Mouse (Mus musculus) adrenal gland, postnatal 36 days (tissue): ENCODE data around the gene Ola1. TPM values are rescaled to one million over a fixed set of nuclear protein-coding genes. Genes with fewer than 3 reads are reported as not detected.

ENCODE experiments used
- DNase-seq, 2 experiments: peaks; one replicate each; pipeline ENCODE4 v3.0.0; 2021; ENCODE audit warnings: mixed read lengths in 1 of 2
- total RNA-seq, 2 experiments: library from RNA; stranded (reverse); gene quantifications; 2 replicates each; pipeline ENCODE4 v1.2.3; 2021

The Ola1 gene
- total RNA-seq, 2 experiments from 2014 or later: 52.4 to 57.9 TPM

DNA sequence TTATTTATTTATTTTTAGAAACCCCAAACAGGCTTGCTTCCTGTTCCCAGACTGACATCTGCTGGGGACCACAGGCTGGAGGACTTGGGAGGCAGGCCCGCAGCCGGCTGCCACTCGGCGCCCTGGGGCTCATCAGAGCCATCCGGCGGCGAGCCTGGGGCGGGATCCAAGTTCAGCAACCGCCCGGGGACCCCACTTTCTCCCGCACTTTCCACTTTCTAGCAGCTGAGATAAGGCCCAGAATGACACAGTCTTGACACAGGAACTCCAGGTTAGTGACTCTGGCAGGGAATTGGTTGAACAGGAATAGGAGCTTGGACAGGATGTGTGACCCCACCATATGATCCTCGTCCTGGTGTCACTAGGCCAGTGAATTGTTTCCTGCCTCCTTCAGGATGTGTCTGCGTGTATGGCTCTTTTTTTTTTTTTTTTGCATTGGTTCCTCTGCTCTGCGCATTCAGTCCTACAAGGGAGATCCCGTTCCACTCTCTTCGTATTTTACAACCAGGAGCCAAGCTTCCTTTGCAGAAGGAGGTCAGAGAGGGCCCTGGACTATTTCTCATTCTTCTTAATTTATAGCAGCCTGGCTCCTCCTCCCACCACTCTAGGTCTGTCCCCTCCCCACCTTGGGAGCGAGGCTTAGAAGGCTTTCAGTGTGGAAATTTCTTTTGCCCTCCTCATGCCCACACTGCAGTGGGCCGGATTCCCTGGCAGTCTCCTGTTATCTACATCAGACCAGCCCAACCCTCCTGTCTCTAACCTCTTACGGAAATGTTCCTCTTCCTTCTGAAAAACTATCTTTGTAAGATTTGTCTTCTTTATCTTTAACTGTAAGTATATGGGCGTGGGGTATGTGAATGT, 152.2 kb downstream of the Ola1 start:
- DNase-seq: peak in 1 of 2 experiments; percentile 17

DNA sequence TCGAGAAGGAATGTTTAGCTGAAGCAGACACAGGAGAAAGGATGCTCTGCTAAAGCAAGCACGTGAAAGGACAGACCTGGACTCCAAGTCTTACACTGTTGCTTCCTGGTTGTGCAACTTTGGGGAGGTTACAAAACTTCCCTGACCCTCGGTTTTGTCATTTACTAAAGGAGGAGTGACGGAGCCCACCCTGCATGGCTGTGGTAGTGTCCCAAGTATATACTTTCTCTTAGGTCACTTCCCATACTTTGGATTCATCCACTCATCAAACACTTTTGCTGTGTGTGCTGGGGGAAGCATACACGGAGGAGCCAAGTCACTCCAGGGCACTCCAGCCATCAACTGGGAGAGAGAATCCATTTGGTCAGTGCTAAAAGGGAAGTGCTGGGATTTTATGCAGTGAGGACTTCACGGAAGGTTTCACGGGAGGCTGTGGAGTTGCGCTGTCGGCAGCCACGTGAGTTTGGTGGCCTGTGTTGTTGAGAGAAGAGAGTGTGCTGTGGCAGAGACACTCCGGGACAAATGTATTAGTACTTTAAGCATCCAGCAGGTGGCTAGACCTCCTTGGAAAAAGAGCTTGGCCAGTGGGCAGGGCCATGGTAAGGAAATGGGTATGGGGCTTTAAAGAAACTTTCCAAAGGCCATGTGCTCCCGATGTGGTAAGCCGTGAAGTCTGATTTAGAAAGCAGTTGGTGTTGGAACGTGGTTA, 154.7 kb downstream of the Ola1 start:
- no peak for DNase-seq

DNA sequence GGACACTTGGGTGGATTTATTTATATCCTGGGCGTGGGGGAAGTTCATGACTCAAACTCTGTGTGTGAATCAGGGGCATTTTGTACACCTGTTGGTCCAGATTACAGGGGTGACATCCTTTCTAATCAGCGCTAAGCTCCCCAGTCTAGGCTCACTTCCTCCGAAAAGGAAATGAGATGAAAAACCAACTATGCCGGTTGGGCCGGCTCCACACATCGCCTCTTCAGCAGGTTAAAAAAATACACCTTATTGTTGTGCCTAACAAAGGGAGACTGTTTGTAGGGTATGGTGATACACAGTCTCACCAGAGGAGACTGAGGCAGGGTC, 158.5 kb downstream of the Ola1 start:
- DNase-seq: no peak

DNA sequence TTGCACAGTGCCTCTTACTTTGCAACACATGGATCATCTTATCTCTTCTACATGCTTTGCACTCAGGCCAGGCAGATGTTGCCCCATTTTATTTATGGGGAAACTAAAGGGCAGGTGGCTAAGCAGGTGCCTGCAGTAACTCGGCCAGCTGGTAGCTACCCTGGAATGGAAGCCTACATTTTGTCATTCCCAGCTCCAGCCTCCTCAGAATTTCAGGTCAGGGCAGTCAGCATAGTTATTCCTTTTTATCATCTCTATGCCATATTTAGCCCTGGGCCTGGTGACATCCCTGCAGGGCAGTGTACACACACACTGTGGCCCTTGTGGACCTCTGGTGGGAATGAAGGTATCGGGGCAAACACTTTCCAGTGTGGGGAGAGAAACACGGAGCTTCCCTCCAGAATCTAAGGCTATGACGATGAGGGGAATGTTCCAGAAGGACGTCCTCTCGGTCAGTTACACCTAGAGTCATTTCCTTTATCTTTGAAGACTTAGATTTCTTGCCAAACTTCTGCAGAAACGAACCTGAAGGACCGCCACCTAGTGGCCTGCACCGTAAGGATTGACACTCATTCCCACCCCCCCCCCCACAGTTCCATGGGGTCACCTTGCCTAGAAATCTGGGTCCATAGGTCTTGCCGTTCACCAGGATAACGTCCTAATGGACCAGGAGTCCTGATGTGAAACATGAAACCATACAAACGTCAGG, 159.0 kb downstream of the Ola1 start:
- DNase-seq: peak; percentile 39 to 69

DNA sequence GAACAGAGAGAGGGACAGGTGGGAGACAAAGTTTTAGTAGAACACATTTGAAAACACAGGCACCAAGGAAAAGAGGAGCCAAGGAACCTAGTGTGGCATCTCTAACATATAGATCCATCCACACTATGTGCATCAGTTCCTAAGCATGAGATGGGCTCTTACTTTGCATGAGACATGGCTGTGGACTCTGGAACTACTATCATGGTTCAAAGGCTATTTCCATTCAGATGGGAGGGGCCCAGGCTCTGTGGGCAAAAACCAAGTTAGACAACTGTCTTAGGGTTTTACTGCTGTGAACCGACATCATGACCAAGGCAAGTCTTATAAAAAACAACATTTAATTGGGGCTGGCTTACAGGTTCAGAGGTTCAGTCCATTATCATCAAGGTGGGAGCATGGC, 160.4 kb downstream of the Ola1 start:
- DNase-seq: no peak

DNA sequence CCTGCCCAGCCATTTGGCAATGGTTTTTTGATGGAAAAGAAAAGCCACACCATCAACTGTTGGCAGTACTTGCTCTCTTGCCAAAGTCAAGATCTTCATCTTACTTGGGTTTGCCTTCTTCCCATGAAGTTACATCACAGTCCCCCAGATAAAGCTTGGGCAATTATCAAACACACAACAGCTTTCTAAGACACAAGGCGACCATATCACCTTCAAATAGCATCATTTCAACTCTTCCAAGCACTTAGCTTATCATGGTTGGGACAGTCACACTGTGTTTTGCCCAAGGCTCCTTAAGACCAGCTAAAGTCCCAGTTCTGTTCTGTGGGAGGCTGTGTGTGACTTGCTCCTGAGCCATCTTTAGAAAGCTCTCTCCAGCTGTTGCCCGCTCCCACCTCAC, 161.1 kb downstream of the Ola1 start:
- DNase-seq: no peak

DNA sequence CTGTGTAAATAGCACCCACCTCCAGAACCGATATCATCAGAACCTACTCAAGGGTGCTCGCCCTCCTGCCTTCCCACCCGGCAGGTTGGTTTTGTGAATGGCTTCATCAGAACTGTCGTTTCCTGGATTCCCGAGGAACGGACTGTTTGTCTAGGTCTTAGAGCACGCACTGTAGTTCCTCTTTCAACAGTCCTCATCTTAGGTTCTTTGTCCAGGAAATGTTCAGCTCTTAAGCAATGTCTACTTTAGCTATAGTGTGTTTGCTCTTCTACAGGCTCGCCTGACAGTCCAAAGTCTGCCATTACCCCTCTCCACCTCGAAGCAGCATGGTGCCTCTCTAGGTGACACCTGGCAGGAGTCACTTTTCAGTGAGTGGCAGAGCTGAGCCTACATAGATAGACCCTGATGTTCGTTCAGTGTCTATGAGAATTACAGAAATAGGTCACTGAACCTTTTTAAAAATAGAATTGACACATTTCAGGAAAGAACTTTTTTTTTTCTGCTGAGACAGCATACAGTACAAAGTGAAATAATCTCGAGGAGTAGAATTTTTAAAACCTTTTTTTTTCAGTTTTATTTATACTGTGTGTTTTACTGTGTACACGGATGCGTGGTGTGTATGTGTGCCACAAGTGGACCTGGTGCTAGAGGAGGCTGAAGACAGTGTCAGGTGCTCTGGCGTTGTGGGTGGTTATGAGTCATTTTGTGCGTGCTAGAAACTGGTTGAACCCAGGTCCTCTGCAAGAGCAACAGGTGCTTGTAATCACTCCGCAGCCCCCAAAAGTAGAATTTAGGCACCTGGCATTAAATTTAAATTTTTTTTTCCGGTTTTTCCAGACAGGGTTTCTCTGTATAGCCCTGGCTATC, 162.4 kb downstream of the Ola1 start:
- no peak for DNase-seq

DNA sequence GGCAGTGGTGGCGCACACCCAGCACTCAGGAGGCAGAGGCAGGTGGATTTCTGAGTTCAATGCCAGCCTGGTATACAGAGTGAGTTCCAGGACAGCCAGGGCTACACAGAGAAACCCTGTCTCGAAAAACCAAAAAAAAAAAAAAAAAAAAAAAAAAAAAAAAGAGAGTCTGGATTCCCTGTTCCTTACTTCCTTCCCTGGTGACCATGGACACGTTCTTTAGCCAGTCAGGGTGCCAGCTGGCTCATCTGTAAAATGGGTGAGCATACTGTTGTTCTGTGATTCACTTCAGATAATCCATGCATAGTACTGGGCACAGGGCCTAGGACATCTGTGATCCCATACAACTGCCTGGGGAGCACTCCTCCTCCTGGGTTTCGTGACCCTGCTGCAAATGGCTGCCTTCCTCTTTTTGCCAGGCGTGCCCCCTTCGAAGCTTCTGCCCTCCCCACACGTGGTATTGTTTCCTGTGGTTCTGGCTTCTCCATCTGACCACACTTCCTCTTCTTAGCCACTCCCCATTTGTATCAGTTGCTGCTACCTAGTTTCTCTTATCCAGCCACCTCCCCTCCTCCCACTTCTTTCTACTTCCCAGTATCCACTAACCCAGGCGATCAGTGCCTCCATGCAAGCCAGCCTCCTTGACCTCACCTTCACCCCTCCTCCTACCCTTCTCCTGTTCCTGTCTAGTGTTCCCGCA, 164.8 kb downstream of the Ola1 start:
- DNase-seq: peak in 1 of 2 experiments; percentile 16

DNA sequence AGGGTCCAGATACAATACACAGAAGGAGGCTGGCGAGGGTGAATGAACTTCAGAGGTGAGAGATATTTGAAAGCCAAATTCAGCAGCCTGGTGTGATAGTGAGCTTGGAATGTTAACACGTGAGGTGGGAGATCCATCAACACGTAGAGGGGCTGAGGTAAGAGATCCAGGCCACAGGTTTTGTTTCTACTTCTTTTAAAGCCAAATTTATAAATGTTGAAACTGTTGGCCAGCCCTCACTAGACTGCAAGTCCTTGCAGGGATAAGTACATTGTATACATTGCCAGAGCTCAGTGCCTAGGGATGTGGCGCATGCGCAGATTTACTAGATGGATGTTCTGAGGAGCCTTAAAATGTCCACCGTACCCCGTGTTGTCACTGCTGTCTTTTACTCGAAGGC, 168.3 kb downstream of the Ola1 start:
- no peak for DNase-seq

DNA sequence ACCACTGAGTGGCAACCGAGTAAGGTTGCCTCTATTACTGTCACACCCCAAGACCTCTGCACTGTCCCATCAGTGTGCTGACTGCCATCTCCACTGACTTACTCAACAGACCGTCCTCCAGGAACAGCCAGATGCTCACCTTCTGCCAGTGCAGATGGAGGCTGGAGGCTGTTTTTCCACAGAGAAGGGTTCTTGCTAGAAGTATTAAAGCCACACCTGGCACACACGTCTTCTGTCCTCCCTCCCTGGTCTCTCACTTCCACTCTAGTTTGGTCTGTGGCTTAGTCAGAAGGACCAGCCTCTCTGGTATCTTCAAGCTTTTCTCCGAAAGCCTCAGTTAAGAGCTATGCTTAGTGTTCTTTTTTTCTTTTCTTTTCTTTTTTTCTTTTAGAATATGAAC, 168.7 kb downstream of the Ola1 start:
- no peak for DNase-seq

DNA sequence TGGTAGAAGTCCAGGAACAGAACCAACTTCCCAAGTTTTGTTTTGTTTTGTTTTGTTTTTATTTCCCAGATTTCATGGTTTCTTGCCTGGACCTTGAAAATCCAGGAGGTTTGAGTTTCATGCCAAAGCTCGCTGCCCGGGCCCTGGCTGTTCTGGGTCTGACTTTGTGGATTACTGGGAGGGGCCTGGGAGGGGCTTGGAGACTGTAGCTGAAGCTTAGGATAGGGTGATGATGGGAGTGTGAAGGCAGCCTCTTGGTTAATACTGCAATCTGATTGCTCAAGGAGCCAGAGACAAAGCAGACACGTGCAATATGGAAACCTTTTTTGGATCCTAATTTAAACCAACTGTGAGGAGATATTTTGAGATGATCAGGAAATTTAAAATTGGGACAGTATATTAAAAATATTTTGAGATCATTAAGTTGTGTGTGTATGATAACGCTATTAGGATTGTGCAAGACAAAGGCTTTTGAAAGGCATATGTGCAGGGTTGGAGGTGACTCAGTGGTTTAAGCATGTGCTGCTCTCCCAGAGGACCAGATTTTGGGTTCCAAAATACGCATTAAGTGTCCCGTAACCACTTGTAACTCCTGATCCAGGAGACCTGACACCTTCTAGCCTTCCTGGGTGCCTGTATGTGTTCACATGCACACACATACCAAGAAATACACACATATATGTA, 169.6 kb downstream of the Ola1 start:
- peak in 1 of 2 experiments; percentile 35 for DNase-seq

DNA sequence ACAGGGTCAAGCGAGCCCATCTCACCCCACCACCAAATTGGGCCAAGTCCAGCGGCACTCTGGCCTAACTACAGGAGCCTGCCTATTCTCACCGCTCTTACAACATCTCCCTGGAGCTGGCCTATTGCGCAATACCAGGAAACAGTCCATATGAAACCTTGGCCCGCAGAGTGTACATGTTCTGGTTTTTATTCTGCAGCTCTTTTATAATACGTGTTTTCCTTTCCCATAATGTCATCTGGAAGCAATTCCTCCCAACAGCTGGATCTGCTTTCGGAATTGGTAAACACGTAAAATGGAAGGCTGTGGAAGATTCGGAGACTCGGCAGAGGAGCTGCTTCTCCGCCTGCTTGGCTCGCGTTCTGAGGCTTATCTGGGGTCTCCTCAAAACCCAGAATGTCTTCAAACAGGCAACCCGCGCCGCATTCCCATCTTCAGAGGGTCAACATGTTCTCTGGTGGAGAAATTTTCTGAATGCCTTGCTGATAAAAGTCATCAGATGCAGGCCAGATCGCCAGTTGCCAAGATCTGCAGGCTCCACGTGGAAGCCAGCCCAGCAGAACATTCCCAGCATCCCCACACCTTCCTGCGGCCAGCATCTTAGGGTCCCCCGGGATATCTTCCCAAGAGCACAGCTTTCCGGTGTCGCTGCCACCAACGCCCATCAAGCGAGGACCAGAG, 171.5 kb downstream of the Ola1 start:
- peak; percentile 36 to 49 for DNase-seq

DNA sequence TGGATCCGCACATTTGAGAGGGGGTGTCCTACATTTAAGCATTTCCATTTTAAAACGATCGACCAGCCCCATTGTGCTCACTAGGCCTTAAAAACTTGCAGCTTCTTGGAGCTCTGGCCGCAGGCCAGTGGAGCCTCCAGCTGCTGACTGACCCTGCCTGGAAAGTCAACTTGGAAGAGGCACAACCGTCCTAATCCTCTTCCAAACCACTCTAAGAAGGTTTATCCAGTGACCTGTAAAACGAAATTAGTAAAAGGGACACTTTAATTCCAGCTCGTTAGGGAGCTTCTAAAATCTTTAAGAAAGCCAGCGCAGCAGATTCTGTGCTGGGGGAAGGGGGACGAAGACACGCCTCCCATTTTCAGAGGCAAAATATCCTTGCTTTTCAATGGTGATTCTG, 172.1 kb downstream of the Ola1 start:
- DNase-seq: peak in 1 of 2 experiments; percentile 27

DNA sequence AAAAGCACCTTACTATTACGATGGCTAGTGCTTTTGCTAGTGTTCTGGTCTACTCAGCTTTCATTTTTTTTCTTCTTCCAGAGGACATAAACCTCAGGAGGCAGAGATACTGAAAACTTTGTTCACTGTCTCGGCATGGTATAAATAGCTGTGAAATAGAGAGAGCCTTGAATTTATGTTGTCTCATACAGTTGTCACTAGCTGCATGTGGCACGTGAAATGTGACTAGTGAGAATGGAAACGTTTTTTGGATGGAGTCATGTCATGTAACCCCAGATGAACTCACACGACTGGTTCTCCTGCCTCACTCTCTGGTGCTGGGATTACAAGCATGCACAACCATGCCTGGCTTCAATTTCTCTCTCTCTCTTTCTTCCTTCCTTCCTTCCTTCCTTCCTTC, 173.2 kb downstream of the Ola1 start:
- no peak for DNase-seq

Other genes with a start within 250 kb of the Ola1 start
- gene Sp3, start 238.5 kb downstream of the Ola1 start, total RNA-seq: 10 to 100 TPM; 54.0 to 62.2 TPM
- gene Gm11084, start 232.2 kb downstream of the Ola1 start, total RNA-seq: not detected
- gene Sp9, start 53.0 kb upstream of the Ola1 start, total RNA-seq: not detected
- 10 to 100 TPM; 18.8 to 26.8 TPM for gene Scrn3, start 93.7 kb upstream of the Ola1 start, total RNA-seq
- gene Cir1, start 93.8 kb upstream of the Ola1 start, total RNA-seq: 10 to 100 TPM; 15.7 to 21.3 TPM
- 1 to 10 TPM; 5.3 to 6.0 TPM for gene Gpr155, start 167.6 kb upstream of the Ola1 start, total RNA-seq